Comparison of ENCODE assay signal across 10 mouse cellular contexts in genomic region chr2:180952731-180953171, GRCm38 (mm10). TPM values are rescaled to one million over a fixed set of nuclear protein-coding genes. Genes with fewer than 3 reads are reported as not detected.
A peak's percentile ranks its signal among the peaks of the same experiment; 100 is the strongest.
DNase-seq lines count a peak whose midpoint lies in the region; ATAC-seq lines count a peak whose summit lies in the region.
"Had no signal": no experiment of that assay in that cellular context is flagged by ENCODE, and none has a peak within 500 bp of the region (broad histone marks: within the 10 kb centered on the region; RNA-seq: fewer than 3 reads in every experiment).

No protein-coding gene starts in this region.

- no peaks in the 10 kb centered on the region for H3K9me3 ChIP-seq in heart, embryonic 12.5 days (replicated peaks)
- no peaks in the 10 kb centered on the region for H3K9me3 ChIP-seq in forebrain, embryonic 11.5 days (ENCODE audit: control insufficient read depth, low read length)
- no peaks in the 10 kb centered on the region for H3K9me3 ChIP-seq in stomach, embryonic 16.5 days (replicated peaks; ENCODE audit: control insufficient read depth, low read length)
- H3K9me3 ChIP-seq: liver, embryonic 15.5 days had no signal

- H3K27ac ChIP-seq in heart, embryonic 12.5 days (ENCODE audit: poor library complexity, severe bottlenecking), result peak overlapping the region; percentile 35; the same call in 1 of the 2 replicates
- H3K27ac ChIP-seq in forebrain, embryonic 11.5 days (ENCODE audit: low read depth, low read length), result peak overlapping the region; percentile 86
- peak overlapping the region; percentile 82 for H3K27ac ChIP-seq in stomach, embryonic 16.5 days (ENCODE audit: low read length)
- H3K27ac ChIP-seq: liver, embryonic 15.5 days had no signal

- no peaks in the 10 kb centered on the region for H3K36me3 ChIP-seq in heart, embryonic 12.5 days
- no peaks in the 10 kb centered on the region for H3K36me3 ChIP-seq in forebrain, embryonic 11.5 days (ENCODE audit: control insufficient read depth, insufficient read depth, low read length)
- no peaks in the 10 kb centered on the region for H3K36me3 ChIP-seq in stomach, embryonic 16.5 days (ENCODE audit: control insufficient read depth, insufficient read depth, low read length)
- H3K36me3 ChIP-seq: liver, embryonic 15.5 days had no signal

- H3K4me3 ChIP-seq in heart, embryonic 12.5 days, result peak overlapping the region; percentile 60
- peak overlapping the region; percentile 61 for H3K4me3 ChIP-seq in forebrain, embryonic 11.5 days (ENCODE audit: low read depth, low read length)
- H3K4me3 ChIP-seq in stomach, embryonic 16.5 days (replicated peaks; ENCODE audit: low read length), result peak overlapping the region; percentile 65
- H3K4me3 ChIP-seq: liver, embryonic 15.5 days had no signal

- peaks cover 41% of the 10 kb centered on the region for H3K27me3 ChIP-seq in heart, embryonic 12.5 days (replicated peaks)
- H3K27me3 ChIP-seq in forebrain, embryonic 11.5 days (ENCODE audit: control insufficient read depth, insufficient read depth, low read length), result no peaks in the 10 kb centered on the region
- no peaks in the 10 kb centered on the region for H3K27me3 ChIP-seq in stomach, embryonic 16.5 days (ENCODE audit: control insufficient read depth, insufficient read depth, low read length)

- 0 out of 2 replicates have a peak overlapping the region, but pooled peaks have one; percentile 67 for H3K9ac ChIP-seq in heart, embryonic 12.5 days
- H3K9ac ChIP-seq in forebrain, embryonic 11.5 days (ENCODE audit: low read length), result peak overlapping the region; percentile 70
- H3K9ac ChIP-seq in stomach, embryonic 16.5 days (ENCODE audit: low read length), result peak overlapping the region; percentile 76
- H3K9ac ChIP-seq: liver, embryonic 15.5 days had no signal

- peak overlapping the region; percentile 95 for H3K4me2 ChIP-seq in heart, embryonic 12.5 days
- peak overlapping the region; percentile 93 for H3K4me2 ChIP-seq in forebrain, embryonic 11.5 days (ENCODE audit: low read depth, low read length, severe bottlenecking)
- H3K4me2 ChIP-seq in stomach, embryonic 16.5 days (ENCODE audit: low read depth, low read length), result peak overlapping the region; percentile 83
- H3K4me2 ChIP-seq: liver, embryonic 15.5 days had no signal

- 10% methylated on average over 9 of the region's 9 CpGs for WGBS in heart, embryonic 12.5 days
- WGBS in forebrain, embryonic 11.5 days, result 3% methylated on average over 9 of the region's 9 CpGs
- WGBS in stomach, embryonic 16.5 days, result 22% methylated on average over 9 of the region's 9 CpGs

- peaks cover 40% of the 10 kb centered on the region for H3K4me1 ChIP-seq in heart, embryonic 12.5 days (replicated peaks)
- peaks cover 18% of the 10 kb centered on the region for H3K4me1 ChIP-seq in forebrain, embryonic 11.5 days (replicated peaks; ENCODE audit: control insufficient read depth, insufficient read depth, low read length)
- peaks cover 29% of the 10 kb centered on the region; the same call in 1 of the 2 replicates for H3K4me1 ChIP-seq in stomach, embryonic 16.5 days (ENCODE audit: control insufficient read depth, insufficient read depth, low read length)
- H3K4me1 ChIP-seq: liver, embryonic 15.5 days had no signal

- no peak; the same call in 1 of the 2 replicates for ATAC-seq in heart, embryonic 12.5 days (ENCODE audit: insufficient number of reproducible peaks, low FRiP score)
- peak; percentile 69 for ATAC-seq in forebrain, embryonic 11.5 days (replicated peaks; ENCODE audit: low FRiP score)
- no peak for ATAC-seq in stomach, embryonic 16.5 days (ENCODE audit: insufficient read depth, low FRiP score)

- intact Hi-C loops in heart, postnatal 14 days (cut with DNase I), result no loop called here
- intact Hi-C loops in left cerebral cortex, postnatal 36 days (cut with DNase I), result no loop called here

- DNase-seq in heart, postnatal 14 days, result no peak
- DNase-seq in ES-CJ7 (ENCODE audit: low read depth, low spot score), result peak; percentile 56
- peak; percentile 82 for DNase-seq in forebrain, embryonic 11.5 days (ENCODE audit: low spot score)
- peak; percentile 12 to 13 for DNase-seq in left cerebral cortex, postnatal 36 days (ENCODE audit: low spot score in 2 of 2)
- no peak for DNase-seq in gastrocnemius, postnatal 4 days (ENCODE audit: low spot score in 2 of 2)
- DNase-seq in thymus, postnatal 36 days, result no peak

RNA-seq across cellular contexts. Expression of gene Nkain4, which starts 1.7 kb away (rescaled TPM):
- polyA plus RNA-seq in heart, embryonic 12.5 days (2016; fragmentation: Nextera tagmentation; extraction: Ambion mirVana), result 36.1 and 37.1 TPM in 2 replicates
- total RNA-seq in heart, postnatal 14 days (2021), result 10 to 100 TPM; 15.3 to 15.7 TPM
- polyA plus RNA-seq in forebrain, embryonic 11.5 days (2014; fragmentation: Nextera tagmentation; extraction: Ambion mirVana), result 33.5 and 36.1 TPM in 2 replicates
- 10 to 100 TPM; 35.9 to 45.2 TPM for total RNA-seq in left cerebral cortex, postnatal 36 days (2021)
- polyA plus RNA-seq in stomach, embryonic 16.5 days (2015; fragmentation: Nextera tagmentation; extraction: Ambion mirVana), result 53.7 and 59.9 TPM in 2 replicates
- 1 to 10 TPM; 2.5 to 3.6 TPM for total RNA-seq in gastrocnemius, postnatal 4 days (2021)
- total RNA-seq: common myeloid progenitor, adult 5-6 weeks had no signal

RNA-seq across cellular contexts. Expression of gene Arfgap1, which starts 14.3 kb away (rescaled TPM):
- polyA plus RNA-seq in heart, embryonic 12.5 days (2016; fragmentation: Nextera tagmentation; extraction: Ambion mirVana), result 87.0 and 88.0 TPM in 2 replicates
- 10 to 100 TPM; 41.0 to 41.8 TPM for total RNA-seq in heart, postnatal 14 days (2021)
- 71.5 and 77.4 TPM in 2 replicates for polyA plus RNA-seq in forebrain, embryonic 11.5 days (2014; fragmentation: Nextera tagmentation; extraction: Ambion mirVana)
- total RNA-seq in left cerebral cortex, postnatal 36 days (2021), result 100 to 1,000 TPM; 141 to 151 TPM
- polyA plus RNA-seq in stomach, embryonic 16.5 days (2015; fragmentation: Nextera tagmentation; extraction: Ambion mirVana), result 104 and 108 TPM in 2 replicates
- 10 to 100 TPM; 69.0 to 73.9 TPM for total RNA-seq in gastrocnemius, postnatal 4 days (2021)

RNA-seq across cellular contexts. Expression of gene Birc7, which starts 23.9 kb away (rescaled TPM):
- polyA plus RNA-seq in heart, embryonic 12.5 days (2016; fragmentation: Nextera tagmentation; extraction: Ambion mirVana), result 0.32 and 0.46 TPM in 2 replicates
- not detected for total RNA-seq in heart, postnatal 14 days (2021)
- polyA plus RNA-seq in forebrain, embryonic 11.5 days (2014; fragmentation: Nextera tagmentation; extraction: Ambion mirVana), result 0.35 and 0.36 TPM in 2 replicates
- not detected for total RNA-seq in left cerebral cortex, postnatal 36 days (2021)
- polyA plus RNA-seq in stomach, embryonic 16.5 days (2015; fragmentation: Nextera tagmentation; extraction: Ambion mirVana), result 0.15 TPM in 1 of 2 replicates, not detected in the other
- not detected for total RNA-seq in gastrocnemius, postnatal 4 days (2021)
- total RNA-seq: common myeloid progenitor, adult 5-6 weeks had no signal
- polyA plus RNA-seq: liver, embryonic 15.5 days had no signal

RNA-seq across cellular contexts. Expression of gene Ythdf1, which starts 32.0 kb away (rescaled TPM):
- polyA plus RNA-seq in heart, embryonic 12.5 days (2016; fragmentation: Nextera tagmentation; extraction: Ambion mirVana), result 44.9 and 47.0 TPM in 2 replicates
- 10 to 100 TPM; 43.1 to 43.9 TPM for total RNA-seq in heart, postnatal 14 days (2021)
- polyA plus RNA-seq in forebrain, embryonic 11.5 days (2014; fragmentation: Nextera tagmentation; extraction: Ambion mirVana), result 74.5 and 75.4 TPM in 2 replicates
- total RNA-seq in left cerebral cortex, postnatal 36 days (2021), result 10 to 100 TPM; 54.1 to 56.8 TPM
- 10.9 and 11.6 TPM in 2 replicates for polyA plus RNA-seq in stomach, embryonic 16.5 days (2015; fragmentation: Nextera tagmentation; extraction: Ambion mirVana)
- 10 to 100 TPM; 42.2 to 48.3 TPM for total RNA-seq in gastrocnemius, postnatal 4 days (2021)

RNA-seq across cellular contexts. Expression of gene Col20a1, which starts 33.6 kb away (rescaled TPM):
- 0.20 and 0.23 TPM in 2 replicates for polyA plus RNA-seq in heart, embryonic 12.5 days (2016; fragmentation: Nextera tagmentation; extraction: Ambion mirVana)
- 1 to 10 TPM in 1 of 2 experiments, under 1 TPM in 1; 0.56 to 1.0 TPM for total RNA-seq in heart, postnatal 14 days (2021)
- 0.16 and 0.23 TPM in 2 replicates for polyA plus RNA-seq in forebrain, embryonic 11.5 days (2014; fragmentation: Nextera tagmentation; extraction: Ambion mirVana)
- 1 to 10 TPM; 1.3 to 2.1 TPM for total RNA-seq in left cerebral cortex, postnatal 36 days (2021)
- 0.94 TPM in 2 replicates for polyA plus RNA-seq in stomach, embryonic 16.5 days (2015; fragmentation: Nextera tagmentation; extraction: Ambion mirVana)
- total RNA-seq in gastrocnemius, postnatal 4 days (2021), result 10 to 100 TPM; 11.1 to 13.1 TPM
- total RNA-seq: common myeloid progenitor, adult 5-6 weeks had no signal

Comparison
In these comparisons a context has a peak if more than half of its experiments do, and no peak if none do; other contexts are left out.
1. H3K27ac ChIP-seq: peak in every context shown above with its lines; median percentile 86 in forebrain, embryonic 11.5 days; 82 in stomach, embryonic 16.5 days; 35 in heart, embryonic 12.5 days.
2. DNase-seq: peak in ES-CJ7 (single experiment), forebrain, embryonic 11.5 days (single experiment) and left cerebral cortex, postnatal 36 days (2 of 2); none in heart, postnatal 14 days (0 of 2), gastrocnemius, postnatal 4 days (0 of 2) and thymus, postnatal 36 days (0 of 2).
3. Peak in every context shown above with its lines, with median percentiles within 50 percentile points of each other: H3K4me2 ChIP-seq, H3K4me3 ChIP-seq and H3K9ac ChIP-seq.